Mouse (Mus musculus) forebrain, embryonic 13.5 days (tissue): ENCODE results near the gene Fbrsl1. TPM values are rescaled to one million over a fixed set of nuclear protein-coding genes. Genes with fewer than 3 reads are reported as not detected.
A peak's percentile ranks its signal among the peaks of the same experiment; 100 is the strongest.

ENCODE experiments used
- ATAC-seq: fragments of 200-750 bp; cut with Nextera tagmentation; 2 replicates; pipeline ENCODE4 v1.8.0; 2017
- H3K27ac ChIP-seq: fragments of 300-500 bp; sonication (generic); 2 replicates; pipeline ENCODE4 v1.5.1; 2015; ENCODE audit warnings: inconsistent platforms, mild to moderate bottlenecking, moderate library complexity
- H3K27me3 ChIP-seq: fragments of 300-500 bp; sonication (generic); 2 replicates; pipeline ENCODE4 v1.6.1; 2015; ENCODE audit warnings: mild to moderate bottlenecking, inconsistent platforms
- H3K36me3 ChIP-seq: fragments of 300-500 bp; sonication (generic); 2 replicates; pipeline ENCODE4 v1.6.1; 2015; ENCODE audit warnings: mild to moderate bottlenecking, inconsistent platforms; ENCODE audit not compliant: poor library complexity, severe bottlenecking
- H3K4me1 ChIP-seq: fragments of 300-500 bp; sonication (generic); 2 replicates; pipeline ENCODE4 v1.6.1; 2015; ENCODE audit warnings: inconsistent platforms
- H3K4me2 ChIP-seq: fragments of 300-500 bp; sonication (generic); 2 replicates; pipeline ENCODE4 v1.6.1; 2015; ENCODE audit warnings: inconsistent platforms, mild to moderate bottlenecking, moderate library complexity
- H3K4me3 ChIP-seq: fragments of 300-500 bp; sonication (generic); 2 replicates; pipeline ENCODE4 v1.5.1; 2015; ENCODE audit warnings: mild to moderate bottlenecking, inconsistent platforms
- H3K9ac ChIP-seq: fragments of 300-500 bp; sonication (generic); 2 replicates; pipeline ENCODE4 v1.6.1; 2015; ENCODE audit warnings: mild to moderate bottlenecking, inconsistent platforms
- H3K9me3 ChIP-seq: fragments of 300-500 bp; sonication (generic); replicated peaks from 2 replicates; pipeline ENCODE4 v1.6.1; 2016; ENCODE audit warnings: inconsistent platforms
- WGBS: fragments of 180-500 bp; shearing (Covaris S2); methylation state at CpG from one replicate; pipeline ENCODE4 v1.1.7; 2015; 5-methylcytosine and 5-hydroxymethylcytosine counted together
- polyA plus RNA-seq: library from polyadenylated mRNA; unstranded; fragments of >200 nt; fragmentation: Nextera tagmentation; extraction: Ambion mirVana; gene quantifications from 2 replicates; pipeline ENCODE4 v1.2.1, GENCODE M21; 2015

The Fbrsl1 gene
- polyA plus RNA-seq, 1 experiment from 2014 or later: 23.3 TPM

DNA sequence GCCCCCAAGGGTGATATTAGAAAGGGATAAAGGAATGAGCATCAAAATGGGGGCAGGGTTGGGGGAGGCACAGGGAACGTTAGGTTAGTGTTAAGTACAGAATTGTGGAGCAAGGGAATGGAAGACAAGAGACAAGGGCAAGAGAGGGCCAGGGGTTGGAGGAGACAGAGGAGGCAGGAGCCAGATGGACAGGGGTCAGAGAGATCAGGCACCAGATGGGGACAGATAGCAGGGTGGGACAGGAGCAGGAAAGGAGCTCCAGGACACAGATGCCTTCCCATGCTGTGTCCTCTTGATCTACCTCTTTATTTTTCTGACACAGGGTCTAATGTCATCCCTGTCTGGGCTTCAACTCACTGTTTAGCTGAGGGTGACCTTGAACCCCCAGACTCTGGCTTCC, 24.5 kb upstream of the Fbrsl1 start:
- ATAC-seq: no peak

DNA sequence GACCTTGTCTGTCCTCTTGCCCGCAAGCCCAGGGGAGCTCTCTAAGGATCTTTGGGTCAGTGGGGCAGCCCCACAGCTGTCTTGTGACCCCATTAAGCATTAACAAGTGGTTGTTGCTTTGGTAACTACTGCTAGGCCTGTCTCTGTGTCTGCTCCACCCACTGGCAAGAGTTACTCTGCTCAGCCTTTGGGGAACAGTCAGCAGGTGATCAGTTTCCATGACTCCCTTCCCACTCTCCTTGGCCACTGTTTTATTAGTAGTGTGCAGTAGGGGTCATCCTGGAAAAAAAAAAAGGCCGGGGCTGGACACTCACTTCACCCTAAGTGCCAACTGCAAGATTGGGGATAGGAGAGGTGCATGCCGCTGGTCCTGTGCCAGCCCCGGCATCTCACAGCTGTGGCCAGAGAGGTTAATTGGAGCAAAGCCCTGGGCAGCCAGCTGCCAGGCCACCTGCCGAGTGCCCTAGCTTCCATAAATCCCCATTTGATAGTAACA, 23.7 kb upstream of the Fbrsl1 start:
- Histone ChIP-seq H3K36me3 (no peaks in the 10 kb centered on the region), H3K4me1 (peaks cover 17% of the 10 kb centered on the region), H3K27ac (no peak overlapping the region), H3K9ac (no peak overlapping the region), H3K4me3 (no peak overlapping the region), H3K27me3 (peaks cover 6% of the 10 kb centered on the region; the same call in 1 of the 2 replicates), H3K9me3 (no peaks in the 10 kb centered on the region), H3K4me2 (no peak overlapping the region)
- 25% methylated on average over 5 of the region's 5 CpGs for WGBS
- no peak for ATAC-seq

More for the DNA sequence above, 24.5 kb upstream of the Fbrsl1 start:
- Histone ChIP-seq H3K9me3 (no peaks in the 10 kb centered on the region), H3K36me3 (no peaks in the 10 kb centered on the region), H3K4me3 (no peak overlapping the region), H3K9ac (no peak overlapping the region), H3K27me3 (peaks cover 6% of the 10 kb centered on the region; the same call in 1 of the 2 replicates), H3K27ac (no peak overlapping the region), H3K4me2 (no peak overlapping the region), H3K4me1 (peaks cover 17% of the 10 kb centered on the region; the same call in 1 of the 2 replicates)
- WGBS: 13% methylated on average over 1 of the region's 1 CpGs

DNA sequence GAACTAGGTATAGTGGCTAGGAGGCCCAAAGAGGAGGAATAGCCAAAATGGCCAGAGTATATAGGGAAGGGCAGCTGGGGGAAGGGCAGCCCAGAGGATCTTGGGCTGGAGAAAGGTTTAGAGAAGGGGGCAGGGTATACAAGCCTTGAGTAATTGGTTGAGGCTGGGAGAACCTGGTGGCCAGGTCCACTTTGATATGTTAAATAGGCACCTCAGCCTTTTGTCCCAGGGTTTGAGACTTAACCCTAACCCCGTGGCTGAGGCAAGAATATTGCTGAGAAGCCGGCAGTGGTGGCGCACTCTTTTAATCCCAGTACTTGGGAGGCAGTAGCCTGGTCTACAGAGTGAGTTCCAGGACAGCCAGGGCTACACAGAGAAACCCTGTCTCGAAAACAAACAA, 23.0 kb upstream of the Fbrsl1 start:
- 21% methylated on average over 4 of the region's 4 CpGs for WGBS
- ATAC-seq: no peak

DNA sequence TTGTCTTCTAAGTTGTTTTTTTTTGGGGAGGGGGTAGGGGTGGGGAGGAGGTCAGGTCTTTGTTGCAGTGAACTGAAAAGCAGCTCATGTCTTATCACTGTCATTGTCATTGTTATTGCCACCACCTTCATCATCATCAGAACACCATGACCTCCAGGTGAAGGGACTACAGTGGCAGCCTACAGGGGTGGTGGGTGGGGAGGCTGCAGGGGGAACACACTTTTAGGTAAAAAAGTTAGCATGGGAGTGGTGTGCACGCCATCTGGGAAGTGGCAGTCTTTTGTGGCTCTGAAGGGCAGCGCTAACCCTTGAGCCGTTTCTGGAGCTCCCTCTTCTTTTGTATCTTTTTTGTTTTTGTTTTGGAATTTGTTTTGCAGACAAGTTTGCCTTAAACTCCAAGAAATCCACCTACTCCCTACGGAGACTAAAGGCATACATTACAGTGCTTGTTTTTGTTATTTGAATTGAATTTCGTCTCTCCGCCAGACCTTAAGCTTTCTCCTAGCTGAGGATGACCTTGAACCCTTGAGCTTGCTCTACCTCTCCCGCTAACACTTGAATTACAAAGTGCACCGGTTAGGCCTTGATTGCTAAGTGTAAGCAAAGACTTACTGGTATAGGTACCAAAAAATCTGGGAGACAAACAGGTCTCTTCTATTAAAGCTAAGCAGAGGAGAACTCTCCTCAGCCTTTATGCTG, 21.1 kb upstream of the Fbrsl1 start:
- WGBS: 77% methylated on average over 8 of the region's 8 CpGs
- H3K27me3 ChIP-seq: peaks cover 4% of the 10 kb centered on the region; the same call in 1 of the 2 replicates
- H3K36me3 ChIP-seq: no peaks in the 10 kb centered on the region
- no peak overlapping the region for H3K9ac ChIP-seq
- H3K27ac ChIP-seq: no peak overlapping the region
- peaks cover 21% of the 10 kb centered on the region for H3K4me1 ChIP-seq
- no peak overlapping the region for H3K4me3 ChIP-seq
- ATAC-seq: no peak
- H3K9me3 ChIP-seq: no peaks in the 10 kb centered on the region
- H3K4me2 ChIP-seq: no peak overlapping the region

More for the DNA sequence above, 23.0 kb upstream of the Fbrsl1 start:
- H3K36me3 ChIP-seq: no peaks in the 10 kb centered on the region
- H3K4me2 ChIP-seq: no peak overlapping the region
- no peak overlapping the region for H3K4me3 ChIP-seq
- H3K4me1 ChIP-seq: peaks cover 21% of the 10 kb centered on the region
- no peaks in the 10 kb centered on the region for H3K9me3 ChIP-seq
- peaks cover 6% of the 10 kb centered on the region; the same call in 1 of the 2 replicates for H3K27me3 ChIP-seq
- H3K27ac ChIP-seq: no peak overlapping the region
- no peak overlapping the region for H3K9ac ChIP-seq

DNA sequence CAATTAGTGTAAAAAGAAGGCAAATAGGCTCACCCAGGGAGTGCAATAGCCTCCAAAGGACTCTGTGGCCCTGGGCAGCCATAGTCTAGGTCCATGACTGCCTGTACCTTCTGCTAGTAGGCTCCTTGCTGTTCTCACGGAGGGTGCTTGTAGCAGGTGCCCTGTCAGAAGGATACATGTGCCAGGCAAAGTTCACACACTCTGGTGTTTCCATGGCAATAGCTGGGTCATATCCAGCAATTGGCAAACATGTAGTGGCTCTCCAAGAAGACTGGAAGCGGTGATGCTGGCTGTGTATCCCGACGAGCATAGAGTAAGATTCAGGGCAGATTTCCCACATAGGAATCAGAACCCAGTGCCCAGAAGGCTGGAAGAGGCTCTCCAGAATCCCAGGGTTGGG, 20.0 kb upstream of the Fbrsl1 start:
- Histone ChIP-seq H3K27me3 (no peaks in the 10 kb centered on the region), H3K4me2 (no peak overlapping the region), H3K9ac (no peak overlapping the region), H3K4me3 (no peak overlapping the region), H3K4me1 (peaks cover 21% of the 10 kb centered on the region), H3K9me3 (no peaks in the 10 kb centered on the region), H3K36me3 (no peaks in the 10 kb centered on the region), H3K27ac (no peak overlapping the region)
- WGBS: 67% methylated on average over 4 of the region's 4 CpGs
- ATAC-seq: 0 out of 2 replicates have a peak, but pooled peaks have one; percentile 19

DNA sequence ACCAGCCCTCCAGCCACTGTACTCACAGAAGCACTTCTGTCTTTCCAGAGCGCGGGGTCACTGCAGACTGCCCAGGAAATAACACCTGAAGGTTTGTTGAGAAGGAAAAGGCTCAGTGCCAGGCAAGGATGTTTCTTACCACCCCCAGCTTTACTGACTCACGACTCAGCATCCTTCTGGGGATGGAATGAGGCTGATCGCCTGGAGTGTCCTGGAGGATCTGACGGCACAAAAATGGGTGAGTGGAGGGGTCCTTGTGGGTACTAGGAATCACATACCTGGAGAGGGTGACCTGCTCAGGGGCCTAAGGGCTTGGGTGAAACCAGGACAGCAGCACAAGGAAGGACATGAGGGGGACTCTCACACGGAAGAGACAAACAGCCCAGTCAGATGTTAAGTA, 19.4 kb upstream of the Fbrsl1 start:
- Histone ChIP-seq H3K9me3 (no peaks in the 10 kb centered on the region), H3K4me3 (no peak overlapping the region), H3K27me3 (no peaks in the 10 kb centered on the region), H3K9ac (no peak overlapping the region), H3K27ac (no peak overlapping the region), H3K36me3 (no peaks in the 10 kb centered on the region), H3K4me1 (peaks cover 21% of the 10 kb centered on the region), H3K4me2 (no peak overlapping the region)
- no peak for ATAC-seq
- 82% methylated on average over 6 of the region's 6 CpGs for WGBS

DNA sequence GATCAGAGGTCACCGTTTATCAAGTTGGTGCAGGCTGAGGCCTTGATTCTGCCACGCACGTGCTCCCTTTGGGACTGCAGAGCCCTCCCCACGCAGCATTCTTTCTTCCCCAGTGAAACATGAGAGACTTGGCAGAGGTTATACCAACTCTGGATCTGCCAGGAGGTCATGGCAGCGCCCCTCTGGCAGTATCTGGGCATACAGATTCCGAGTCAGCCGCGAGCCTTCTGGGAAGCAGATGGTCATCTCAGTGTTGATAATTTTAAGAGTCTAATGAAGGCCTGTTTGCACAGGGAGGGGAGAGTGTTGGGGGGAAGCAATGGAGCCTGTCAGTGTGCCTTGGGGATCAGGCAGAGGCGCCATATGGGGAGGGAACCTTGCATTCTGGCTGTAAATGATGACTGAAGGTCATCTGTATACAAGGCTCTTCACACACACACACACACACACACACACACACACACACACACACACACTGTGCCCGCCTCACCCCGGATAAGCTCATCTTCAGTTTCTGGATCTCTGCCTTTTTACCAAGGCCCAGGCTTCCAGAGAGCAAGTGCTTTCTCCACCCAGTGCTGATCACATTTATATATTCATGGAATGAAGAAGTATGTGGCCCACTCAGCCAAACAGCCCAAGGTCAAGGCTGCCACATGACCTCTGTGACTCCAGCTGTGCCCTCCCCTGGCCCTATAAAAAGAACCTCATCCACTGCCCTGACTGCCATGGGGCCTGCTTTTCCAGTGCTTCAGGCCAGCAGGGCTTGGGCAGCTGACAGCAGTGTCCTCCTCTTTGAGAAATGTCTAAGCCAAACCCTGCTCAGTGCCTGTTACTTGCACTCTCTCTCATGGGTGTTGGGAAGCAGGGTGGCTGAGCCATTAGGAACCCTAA, 18.5 kb upstream of the Fbrsl1 start:
- Histone ChIP-seq H3K27ac (peak overlapping the region; percentile 35), H3K4me2 (no peak overlapping the region), H3K9me3 (no peaks in the 10 kb centered on the region), H3K4me1 (peaks cover 12% of the 10 kb centered on the region), H3K9ac (no peak overlapping the region), H3K36me3 (no peaks in the 10 kb centered on the region), H3K27me3 (no peaks in the 10 kb centered on the region), H3K4me3 (no peak overlapping the region)
- 71% methylated on average over 10 of the region's 11 CpGs for WGBS
- ATAC-seq: peak; percentile 48

DNA sequence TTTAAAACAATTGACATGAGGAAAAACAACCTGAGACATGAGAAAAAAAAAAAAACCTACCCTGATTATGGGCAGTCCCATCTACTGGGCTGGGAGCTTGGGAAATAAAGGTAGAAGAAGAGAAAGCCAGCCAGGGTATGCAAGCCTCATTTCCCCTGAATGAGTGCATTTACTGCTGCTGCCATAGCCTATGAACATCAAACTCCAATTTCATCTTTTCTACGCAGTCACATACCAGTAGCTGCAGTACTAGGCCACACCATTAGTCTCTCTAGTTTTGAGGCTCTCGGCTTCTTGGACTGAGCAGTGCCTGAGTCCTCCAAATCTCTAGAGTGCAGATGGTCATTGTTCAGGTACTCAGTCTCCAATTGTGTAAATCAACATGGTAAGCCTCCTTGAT, 14.3 kb upstream of the Fbrsl1 start:
- Histone ChIP-seq H3K36me3 (no peaks in the 10 kb centered on the region), H3K4me2 (no peak overlapping the region), H3K27me3 (no peaks in the 10 kb centered on the region), H3K9ac (no peak overlapping the region), H3K9me3 (no peaks in the 10 kb centered on the region), H3K4me1 (peaks cover 4% of the 10 kb centered on the region), H3K4me3 (no peak overlapping the region), H3K27ac (no peak overlapping the region)
- 94% methylated on average over 2 of the region's 2 CpGs for WGBS
- no peak for ATAC-seq

DNA sequence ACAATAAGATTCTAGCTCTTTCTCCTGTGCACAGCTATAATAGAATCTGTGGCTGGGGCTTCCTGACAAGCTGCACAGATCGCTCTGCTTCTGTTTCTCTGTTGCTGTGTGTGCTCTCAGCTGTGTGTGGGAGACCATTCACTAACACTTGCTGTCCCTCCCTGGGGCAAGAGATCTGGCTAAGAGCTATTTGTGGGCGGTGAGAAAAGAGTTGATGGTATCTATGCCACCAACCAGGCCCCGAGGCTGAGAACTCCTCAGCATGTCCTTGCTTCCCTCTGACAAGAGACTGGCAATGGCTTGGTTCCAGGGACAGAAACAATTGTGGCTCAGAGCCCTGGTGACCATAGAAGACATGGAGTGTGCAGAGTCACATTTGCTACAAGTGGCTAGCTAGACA, 10.6 kb upstream of the Fbrsl1 start:
- no peak overlapping the region for H3K9ac ChIP-seq
- no peaks in the 10 kb centered on the region for H3K9me3 ChIP-seq
- H3K4me2 ChIP-seq: no peak overlapping the region
- no peak overlapping the region for H3K27ac ChIP-seq
- no peaks in the 10 kb centered on the region for H3K4me1 ChIP-seq
- H3K27me3 ChIP-seq: no peaks in the 10 kb centered on the region
- no peak overlapping the region for H3K4me3 ChIP-seq
- ATAC-seq: no peak
- 75% methylated on average over 3 of the region's 3 CpGs for whole genome bisulfite sequencing
- no peaks in the 10 kb centered on the region for H3K36me3 ChIP-seq

DNA sequence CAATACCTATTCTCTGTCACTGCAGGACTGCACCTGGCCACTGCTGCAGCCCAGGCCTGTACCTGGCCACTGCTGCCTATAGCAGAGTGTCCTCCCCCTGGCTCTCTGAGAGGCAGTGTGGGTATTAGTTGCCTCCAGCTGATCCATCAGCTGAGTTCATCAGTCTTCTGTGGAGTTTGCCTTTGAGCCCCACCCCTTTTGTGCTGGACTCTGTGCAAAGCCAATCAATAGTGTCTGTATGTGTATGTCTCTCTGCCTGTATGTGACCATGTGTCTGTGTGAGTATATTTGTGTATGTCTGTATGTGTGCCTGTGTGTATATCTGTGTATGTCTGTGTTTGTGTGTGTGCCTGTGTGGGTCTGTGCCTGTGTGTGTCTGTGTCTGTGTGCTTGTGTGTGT, 7.0 kb upstream of the Fbrsl1 start:
- no peak overlapping the region for H3K9ac ChIP-seq
- no peak overlapping the region for H3K27ac ChIP-seq
- H3K4me3 ChIP-seq: no peak overlapping the region
- no peaks in the 10 kb centered on the region for H3K4me1 ChIP-seq
- H3K27me3 ChIP-seq: no peaks in the 10 kb centered on the region
- no peak overlapping the region for H3K4me2 ChIP-seq
- H3K9me3 ChIP-seq: no peaks in the 10 kb centered on the region
- H3K36me3 ChIP-seq: no peaks in the 10 kb centered on the region
- ATAC-seq: no peak

DNA sequence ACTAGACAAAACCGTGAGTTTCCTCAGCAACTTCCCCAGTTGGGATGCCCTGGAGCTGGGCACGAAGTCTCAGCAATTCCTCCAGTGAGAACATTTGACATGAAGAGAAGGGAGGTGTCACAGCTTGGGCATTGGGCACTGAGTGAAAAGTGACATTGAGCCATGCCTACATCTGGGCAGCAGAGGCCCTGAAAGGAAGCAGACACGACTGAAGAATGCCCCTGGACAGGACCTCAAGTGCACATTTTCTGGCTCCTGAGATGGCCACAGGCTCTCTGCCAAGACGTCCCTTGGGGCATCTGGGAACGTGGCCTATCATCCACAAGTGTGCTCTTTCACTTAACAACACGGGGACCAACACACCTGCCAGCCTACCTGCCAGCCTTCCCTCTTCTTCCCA, 991 bp upstream of the Fbrsl1 start:
- no peaks in the 10 kb centered on the region for H3K36me3 ChIP-seq
- ATAC-seq: no peak
- H3K27me3 ChIP-seq: peaks cover 6% of the 10 kb centered on the region; the same call in 1 of the 2 replicates
- H3K9ac ChIP-seq: no peak overlapping the region
- 57% methylated on average over 6 of the region's 6 CpGs for WGBS
- no peaks in the 10 kb centered on the region for H3K9me3 ChIP-seq
- peaks cover 27% of the 10 kb centered on the region for H3K4me1 ChIP-seq
- H3K4me2 ChIP-seq: peak overlapping the region; percentile 97
- no peak overlapping the region for H3K27ac ChIP-seq
- H3K4me3 ChIP-seq: peak overlapping the region; percentile 96; the same call in 1 of the 2 replicates
